Mouse (Mus musculus) brain, adult 2 months (tissue): ENCODE results near the gene Plekhg5.
A peak's percentile ranks its signal among the peaks of the same experiment; 100 is the strongest.

Experiments
- DNase-seq: peaks from one replicate; pipeline ENCODE4 v3.0.0; 2011; ENCODE audit warnings: low read depth, low spot score

Gene Plekhg5

DNA sequence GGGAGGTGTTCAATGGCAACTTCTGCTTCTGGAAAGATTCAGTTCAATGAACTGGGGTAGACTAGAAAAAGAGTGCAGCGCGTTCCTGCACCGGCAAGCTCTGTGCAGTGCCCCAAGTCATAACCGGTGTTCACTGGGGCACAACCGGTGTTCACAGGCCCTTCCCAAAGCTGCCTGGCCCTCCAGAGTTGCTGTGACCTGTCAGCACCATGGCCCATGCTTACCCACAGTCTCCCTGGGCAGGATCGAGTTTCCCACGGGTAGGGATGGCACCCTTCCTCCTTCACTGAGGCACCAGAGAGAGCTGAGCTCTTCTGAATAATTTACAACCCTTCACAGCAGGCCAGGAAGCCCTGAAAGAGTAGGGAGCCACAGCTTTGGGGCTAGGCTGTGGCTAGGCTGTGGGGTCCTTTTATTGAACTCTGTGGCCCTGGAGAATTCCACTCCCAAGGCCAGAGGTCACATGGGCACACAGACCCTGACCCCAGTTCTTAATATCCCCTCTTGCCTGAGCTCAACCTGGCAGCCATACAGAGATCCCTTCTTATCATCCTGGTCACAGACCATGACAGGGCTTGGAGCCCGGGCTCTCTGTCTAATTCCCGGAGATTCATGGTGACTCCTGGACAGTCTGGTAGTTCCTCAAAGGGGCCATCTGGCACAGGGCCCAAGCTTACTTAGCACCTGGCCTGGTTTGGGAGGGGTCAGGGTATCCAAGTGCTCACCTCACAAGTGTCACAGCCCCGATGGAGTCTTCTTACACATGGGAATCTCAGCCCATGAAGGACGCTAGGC, 73.9 kb downstream of the Plekhg5 start:
- no peak for DNase-seq

DNA sequence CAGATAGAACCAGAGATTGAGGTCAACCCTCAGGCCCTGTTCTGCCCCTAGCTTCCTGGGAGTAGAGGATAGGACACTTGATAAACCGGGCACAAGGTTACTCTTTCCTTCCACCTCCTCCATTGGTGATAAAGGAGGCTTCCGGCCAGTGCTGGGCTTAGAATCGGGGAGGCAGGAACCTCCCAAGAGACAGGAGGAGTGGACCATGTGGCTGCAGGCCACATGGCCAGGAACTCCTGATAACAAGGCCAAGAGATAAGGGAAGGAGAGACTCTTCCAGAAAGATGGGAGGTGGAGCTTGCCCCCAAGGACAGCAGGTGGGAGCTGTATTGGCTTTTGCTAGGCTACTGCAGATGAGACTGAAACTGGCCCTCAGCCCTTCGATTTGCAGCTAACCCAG, 78.2 kb downstream of the Plekhg5 start:
- no peak for DNase-seq

DNA sequence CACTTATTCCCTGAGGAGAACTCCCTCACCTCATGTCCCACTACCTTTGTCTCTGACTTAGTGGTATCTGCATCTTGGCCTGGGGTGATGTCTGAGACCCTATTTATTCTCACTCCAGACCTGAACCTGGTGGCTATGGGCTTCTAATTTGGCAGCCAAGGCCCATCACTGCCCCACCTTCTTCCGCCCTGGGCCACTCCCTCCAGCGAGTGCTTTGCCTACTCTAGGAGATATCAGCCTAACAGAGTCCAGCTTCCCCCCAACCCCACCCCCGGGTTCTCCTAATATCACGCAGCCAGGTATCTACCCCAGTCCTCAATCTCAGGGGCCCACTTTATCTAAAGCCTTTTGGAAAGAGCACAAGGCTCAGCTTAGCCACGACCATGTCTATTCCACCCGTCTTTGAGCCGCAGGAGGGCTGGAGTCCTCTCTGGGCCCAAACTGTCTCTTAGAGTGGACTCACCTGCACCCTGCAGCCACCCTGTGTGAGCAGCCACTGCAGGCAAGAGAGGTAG, 79.2 kb downstream of the Plekhg5 start:
- DNase-seq, result no peak

DNA sequence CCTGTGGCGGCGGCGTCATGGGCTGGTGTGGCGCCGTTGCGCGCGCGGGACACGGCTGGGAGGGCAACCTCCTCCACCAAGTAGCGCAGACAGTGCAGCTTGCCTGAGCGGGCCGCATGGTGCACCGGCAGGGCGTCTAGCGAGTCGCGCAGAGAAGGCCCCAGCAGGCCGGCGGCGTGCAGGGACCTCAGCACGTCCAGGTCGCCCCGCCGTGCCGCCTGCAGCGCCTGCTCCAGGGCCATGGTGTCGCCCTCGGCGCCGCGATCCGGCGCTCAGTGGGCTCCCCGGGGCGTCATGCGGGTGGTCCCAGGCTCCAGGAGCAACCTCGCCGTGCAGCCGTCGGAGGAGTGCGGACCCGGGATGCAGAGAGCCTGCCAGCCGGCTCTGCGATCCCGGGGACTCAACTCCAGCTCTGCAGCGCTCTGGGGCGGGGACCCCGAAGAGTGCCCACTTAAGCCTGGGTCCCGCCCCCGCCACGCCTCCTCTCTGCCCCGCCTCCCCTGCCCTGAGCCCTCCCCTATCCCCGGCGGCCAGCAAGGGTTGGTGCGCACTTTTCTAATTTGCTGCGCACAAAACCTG, 79.8 kb downstream of the Plekhg5 start, which contains the start of gene Espn:
Gene Espn (minus strand): TSS at position 406 of the 579 bp plus-strand sequence.
- no peak for DNase-seq

DNA sequence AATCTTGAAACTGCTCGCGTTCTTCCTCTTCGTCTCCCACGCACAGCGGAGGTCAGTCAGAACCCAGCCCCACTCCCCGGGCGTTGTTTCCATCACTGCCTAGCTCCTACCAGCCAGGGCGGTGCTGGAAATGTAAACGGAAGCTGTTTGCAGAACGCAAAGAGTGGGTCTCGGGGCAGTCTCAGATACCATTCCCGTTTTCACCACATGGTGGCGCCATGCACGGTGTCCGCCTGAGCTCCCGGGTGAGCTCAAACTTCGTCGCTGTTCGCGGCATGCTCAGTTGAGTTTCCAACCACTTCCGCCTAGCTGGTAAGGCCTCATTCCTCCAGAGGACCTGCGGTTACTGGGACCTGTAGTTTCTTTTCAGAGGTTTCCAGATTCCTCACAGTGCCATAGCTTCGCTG, 81.5 kb downstream of the Plekhg5 start:
- peak; percentile 81 for DNase-seq

DNA sequence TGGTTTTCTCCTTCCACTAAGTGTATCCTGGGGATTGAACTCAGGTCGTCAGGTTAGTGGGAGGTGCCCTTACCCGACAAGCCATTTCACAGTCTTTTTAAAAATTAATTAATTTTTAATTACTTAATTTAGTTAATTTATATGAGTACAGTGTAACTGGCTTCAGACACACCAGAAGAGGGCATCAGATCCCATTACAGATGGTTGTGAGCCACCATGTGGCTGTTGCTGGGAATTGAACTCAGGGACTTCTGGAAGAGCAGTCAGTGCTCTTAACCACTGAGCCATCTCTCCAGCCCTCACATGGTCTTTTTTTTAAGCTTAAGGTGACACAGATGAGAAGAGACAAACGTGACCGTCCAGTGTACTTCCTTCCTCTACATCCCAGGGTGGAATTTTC, 82.7 kb downstream of the Plekhg5 start:
- no peak for DNase-seq

DNA sequence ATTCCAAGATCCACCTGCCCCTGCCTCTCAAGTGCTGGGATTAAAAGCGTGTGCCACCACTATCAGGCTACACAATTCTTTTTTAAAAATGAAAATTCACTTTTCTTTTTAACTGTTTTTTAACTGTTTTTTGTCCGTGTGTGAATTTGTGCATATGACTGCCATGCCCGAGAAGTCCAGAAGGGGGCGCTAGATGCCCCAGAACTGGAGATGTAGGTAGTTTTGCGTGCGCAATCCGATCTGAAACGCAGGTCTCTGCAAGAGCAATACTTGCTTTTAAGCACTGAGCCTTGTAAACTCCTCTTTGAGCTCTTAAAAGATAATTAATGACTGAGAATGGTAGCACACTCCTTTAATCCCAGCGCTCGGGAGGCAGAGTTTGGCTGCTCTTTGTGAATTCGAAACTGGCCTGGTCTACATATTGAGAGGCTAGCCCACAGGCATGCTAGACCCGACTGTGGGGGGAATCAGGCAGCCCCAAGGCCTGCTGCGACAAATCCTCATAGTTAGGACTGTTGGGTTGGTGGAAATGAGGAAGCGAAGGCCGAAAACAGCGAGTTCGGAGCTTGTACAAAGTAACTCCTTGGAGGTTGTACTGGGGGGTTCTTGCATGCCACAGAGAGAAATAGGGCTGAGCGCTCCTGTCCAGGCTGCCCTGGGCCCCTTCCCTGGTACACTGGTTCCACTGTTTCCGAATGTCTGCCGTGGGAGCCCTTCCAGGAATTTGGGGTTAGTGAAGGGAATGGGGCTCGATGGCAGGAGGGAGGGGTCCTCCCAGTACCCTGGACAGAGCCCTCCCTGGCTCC, 85.7 kb downstream of the Plekhg5 start:
- peak; percentile 67 for DNase-seq

DNA sequence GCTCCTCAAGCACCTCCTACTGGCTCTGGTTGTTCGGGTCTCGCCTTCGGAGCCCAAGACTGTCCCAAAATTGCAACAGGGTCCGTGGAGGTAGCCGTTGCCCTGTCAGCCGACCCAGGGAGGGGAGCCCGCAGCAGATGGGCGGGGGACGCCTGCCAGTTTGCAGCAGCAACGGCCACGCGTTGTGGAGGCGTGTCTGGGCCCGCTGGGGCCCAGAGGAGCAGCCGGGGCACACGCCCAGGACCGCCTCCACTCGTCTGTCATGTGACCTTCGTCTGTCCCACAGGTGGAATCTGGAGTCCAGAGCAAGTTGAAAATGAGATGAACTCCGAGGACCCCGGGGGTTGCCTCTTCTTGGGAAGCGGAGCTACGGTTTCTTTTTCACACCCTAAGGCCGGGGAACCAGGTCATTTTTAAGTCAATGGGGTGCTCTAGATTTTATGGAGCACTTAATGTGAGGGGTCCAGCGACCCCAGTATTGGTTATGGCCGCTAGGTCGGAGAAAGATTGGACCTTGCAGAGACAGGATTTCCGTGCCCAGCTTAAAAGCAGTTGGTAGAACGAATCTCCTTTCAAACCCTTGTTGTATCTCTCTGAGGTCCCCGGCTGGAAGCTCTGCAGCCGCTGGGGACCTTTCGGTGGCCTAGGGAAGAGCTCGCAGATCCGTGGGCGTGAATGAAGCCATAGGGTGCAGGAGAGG, 86.4 kb downstream of the Plekhg5 start, which contains the start of gene Hes2:
Gene Hes2 (plus strand): TSS at position 283 of the 700 bp plus-strand sequence.
- DNase-seq, result no peak

DNA sequence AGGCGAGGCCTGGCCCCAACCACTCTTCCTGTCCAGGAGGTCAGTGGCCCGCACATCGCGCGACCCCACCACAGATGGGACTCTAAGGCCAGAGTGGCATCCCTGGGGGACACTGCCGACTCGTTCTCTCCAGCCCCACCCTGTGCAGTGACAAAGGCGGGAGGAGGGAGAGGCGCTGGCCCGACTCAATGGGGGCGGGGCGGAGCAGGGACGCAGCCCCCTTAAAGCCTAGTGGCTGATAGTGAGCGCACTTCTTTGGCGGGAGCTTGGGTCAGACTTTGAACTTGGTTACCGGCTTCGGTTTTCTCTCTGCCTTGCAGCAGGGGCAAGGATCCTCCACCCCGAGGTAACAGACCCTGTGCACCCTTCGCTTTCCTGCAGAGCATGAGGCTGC, 87.0 kb downstream of the Plekhg5 start:
- DNase-seq, result no peak

DNA sequence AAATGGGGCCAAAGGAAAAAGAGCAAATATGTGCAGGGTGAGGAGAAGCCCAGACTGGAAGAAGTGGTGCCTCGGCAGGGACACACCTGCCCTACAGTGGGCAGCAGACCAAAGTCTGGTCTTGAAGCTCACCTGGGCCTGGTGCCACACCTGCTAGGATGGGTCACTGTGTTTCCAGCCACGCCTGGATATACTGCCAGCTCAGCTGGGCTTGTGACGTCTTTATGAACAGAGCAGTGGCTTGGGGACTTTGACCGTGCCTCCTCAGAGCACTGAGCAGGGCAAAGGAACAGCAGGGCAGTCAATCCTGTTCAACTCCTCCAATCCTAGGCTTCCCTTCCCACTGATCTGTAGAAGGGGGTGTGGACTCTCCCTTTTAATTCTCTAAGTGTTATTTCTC, 88.5 kb downstream of the Plekhg5 start:
- DNase-seq, result no peak

DNA sequence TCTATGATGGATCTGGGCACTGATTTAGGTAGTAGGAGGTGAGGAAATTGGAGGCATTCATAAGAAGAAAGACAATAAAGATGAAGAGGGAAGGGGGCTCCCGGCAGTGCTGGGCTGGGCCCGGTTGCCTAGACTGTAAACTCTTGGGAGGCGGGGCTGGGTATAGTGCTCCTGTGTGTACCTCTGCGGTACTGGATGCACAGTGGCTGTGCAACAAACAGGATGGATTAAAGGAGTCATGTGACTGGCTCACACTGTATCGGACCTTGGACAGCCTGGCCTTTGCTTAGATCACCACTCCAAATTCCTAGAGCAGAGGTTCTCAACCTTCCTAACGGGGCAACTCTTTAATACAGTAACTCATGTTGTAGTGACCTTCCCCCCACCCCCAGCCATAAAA, 89.3 kb downstream of the Plekhg5 start:
- DNase-seq, result no peak

DNA sequence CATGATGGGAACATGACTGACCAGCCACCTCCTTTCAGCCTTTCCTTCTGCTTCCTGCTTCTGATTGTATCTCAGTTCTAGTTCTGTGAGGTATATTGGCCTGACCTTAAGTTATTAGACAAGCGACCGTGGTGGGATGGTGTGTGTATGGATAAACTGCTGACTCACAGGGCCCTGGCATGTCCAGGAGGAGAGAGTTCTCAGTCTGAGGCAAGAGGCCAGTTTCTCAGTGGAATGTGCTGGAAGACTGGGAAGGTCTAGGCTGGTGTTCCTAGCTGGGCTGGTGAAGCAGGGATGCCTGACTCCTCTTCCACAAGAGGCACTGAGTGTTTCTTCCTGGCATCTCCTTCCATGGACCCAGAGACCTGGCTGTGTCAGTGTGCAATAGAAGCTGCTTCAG, 90.5 kb downstream of the Plekhg5 start:
- no peak for DNase-seq
